Mouse (Mus musculus): ENCODE measurements around the gene Sulf2.

The Sulf2 gene

DNA sequence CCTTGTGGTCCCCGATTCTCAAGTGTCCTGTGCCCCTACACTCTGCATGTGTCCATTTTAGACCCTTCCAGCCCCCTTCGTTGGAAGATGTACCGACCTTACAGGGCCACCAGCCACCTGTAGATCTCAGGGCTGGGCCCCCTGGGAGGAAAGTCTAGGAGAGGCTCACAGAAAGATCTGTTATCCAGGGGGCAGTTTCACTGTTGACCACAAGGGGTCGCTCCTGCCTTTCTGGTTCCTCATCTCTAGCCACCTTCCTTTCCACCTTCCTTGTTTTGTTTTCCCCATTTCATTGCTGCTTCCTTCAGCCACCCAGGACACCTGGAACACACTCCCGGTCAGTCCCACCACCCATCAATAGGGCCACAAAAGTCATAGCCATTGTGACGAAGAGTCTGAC is 70.5 kb downstream of the Sulf2 start:
- peak; percentile 74 for DNase-seq

DNA sequence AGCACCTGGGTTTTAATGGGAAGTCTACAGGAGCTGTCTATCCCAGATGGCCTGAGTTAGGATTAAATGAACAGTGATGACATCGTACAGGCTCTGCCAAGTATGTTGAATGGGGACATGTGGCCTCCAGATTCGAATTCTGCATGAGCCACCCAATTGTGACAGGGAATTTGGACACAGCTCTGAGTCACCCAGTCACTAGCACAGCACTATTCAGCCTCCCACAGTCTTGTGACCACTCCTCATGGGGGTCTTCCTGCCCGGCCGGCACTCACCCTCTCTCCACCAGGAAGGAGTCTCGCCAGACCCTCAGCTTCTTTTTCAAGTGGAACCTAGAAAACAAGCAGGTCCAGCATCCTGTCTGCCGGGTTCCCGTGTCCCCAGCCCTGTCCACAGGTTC is 71.4 kb downstream of the Sulf2 start:
- no peak for DNase-seq

- peak; percentile 25 for DNase-seq
Measured at GRCm38 (mm10) chr2:166083542-166084031, 71.9 kb downstream of the Sulf2 start.

DNA sequence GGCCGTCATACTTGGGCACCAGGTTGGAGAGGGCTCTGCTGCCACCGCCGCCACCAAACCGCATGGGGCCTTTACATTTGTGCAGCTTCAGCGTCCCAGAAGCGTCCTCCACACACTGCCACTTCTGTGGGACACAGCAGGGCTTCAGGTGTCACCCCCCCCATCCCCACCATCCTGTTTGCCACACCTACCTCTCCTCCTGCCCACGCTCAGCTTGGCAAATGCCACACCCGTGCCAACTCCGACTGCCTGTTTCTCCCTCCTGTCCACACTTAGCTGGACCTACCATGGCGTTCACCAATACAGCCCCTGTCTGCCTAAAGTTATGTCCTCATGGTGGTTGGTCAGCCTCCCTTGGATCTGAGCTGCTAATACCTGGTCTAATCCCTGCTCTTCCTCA is 72.8 kb downstream of the Sulf2 start:
- DNase-seq = no peak

DNA sequence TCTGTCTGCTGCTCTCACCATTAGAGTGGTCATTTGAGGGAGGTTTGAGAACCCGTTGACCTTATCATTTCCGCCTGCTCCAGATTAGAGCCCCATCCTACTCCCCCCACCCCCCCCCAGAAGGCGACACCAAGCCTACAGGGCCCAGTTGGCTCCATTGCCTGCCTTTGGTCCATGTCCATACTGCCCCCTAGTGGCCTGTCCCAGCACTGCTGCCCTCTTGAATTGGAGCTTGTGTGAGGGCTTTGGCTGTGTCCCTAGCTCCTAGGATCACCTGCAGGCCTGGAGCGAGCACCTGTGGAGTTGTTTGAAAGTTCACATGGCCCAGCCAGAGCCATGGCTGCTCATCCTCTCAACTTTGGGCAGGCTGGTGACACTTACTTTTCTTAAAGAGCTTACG is 73.3 kb downstream of the Sulf2 start:
- peak; percentile 81 for DNase-seq

DNA sequence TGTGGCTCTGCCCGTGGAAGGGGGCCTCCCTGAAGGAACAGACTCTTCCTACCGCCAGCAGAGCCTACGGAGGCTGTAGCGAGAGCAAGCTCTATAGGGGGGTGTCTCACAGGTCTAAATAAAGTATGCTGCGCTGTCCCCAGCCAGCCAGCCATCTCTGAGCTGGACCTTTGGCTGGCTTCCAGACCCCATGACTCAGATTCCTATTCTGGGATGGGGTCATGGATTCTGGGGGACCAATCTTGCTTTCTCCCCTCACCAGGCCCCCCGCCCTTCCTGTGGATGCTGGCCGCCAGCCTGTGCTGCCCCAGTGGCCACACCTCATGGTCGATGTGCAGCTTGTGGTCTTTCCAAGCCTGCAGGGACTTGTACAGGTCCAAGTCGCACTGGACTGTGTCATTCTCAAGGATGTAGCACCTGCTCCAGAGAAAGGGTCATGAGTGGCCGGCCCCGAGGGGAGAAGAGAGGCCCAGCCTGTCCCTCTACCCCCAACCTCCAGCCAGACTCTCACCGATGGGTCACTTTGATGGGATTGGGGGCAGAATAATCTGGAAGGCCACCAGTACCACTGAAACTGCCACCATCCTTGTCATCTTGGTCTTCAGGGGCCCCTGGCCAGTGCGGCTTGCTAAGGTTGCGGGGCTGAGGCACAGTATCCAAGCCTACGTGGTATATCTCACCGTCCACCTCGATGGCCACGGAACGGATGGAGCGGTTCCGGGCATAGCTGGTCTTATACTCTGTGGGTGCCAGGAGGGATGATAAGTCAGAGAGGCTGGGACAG is 74.3 kb downstream of the Sulf2 start:
- DNase-seq = no peak

GRCm38 (mm10) chr2:166079961-166080885 is 75.2 kb downstream of the Sulf2 start:
- DNase-seq = peak; percentile 75

- no peak for DNase-seq
Measured at GRCm38 (mm10) chr2:166079231-166079630, 76.2 kb downstream of the Sulf2 start.

DNA sequence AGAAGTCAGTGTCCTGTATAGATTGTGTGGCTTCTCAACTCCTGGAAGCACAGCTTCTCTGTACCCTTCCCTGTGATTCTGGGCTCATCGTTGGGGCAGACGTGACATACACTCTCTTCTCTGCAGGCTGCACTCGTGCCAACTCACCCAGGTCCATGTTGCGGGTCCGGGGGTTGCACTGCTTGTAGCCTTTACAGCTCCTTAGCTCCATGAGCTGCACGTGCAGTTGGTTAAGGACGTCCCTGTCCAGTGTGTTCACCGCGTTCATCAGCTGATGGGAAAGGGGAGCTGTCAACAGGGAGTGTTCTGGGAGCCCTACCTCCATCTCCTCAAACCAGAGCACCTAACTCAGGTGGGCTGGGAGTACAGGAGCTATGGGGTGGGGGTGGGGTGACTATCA is 78.1 kb downstream of the Sulf2 start:
- DNase-seq = no peak

GRCm38 (mm10) chr2:166074322-166074721 is 81.1 kb downstream of the Sulf2 start:
- DNase-seq = no peak

GRCm38 (mm10) chr2:166073082-166073481 is 82.4 kb downstream of the Sulf2 start:
- no peak for DNase-seq

DNA sequence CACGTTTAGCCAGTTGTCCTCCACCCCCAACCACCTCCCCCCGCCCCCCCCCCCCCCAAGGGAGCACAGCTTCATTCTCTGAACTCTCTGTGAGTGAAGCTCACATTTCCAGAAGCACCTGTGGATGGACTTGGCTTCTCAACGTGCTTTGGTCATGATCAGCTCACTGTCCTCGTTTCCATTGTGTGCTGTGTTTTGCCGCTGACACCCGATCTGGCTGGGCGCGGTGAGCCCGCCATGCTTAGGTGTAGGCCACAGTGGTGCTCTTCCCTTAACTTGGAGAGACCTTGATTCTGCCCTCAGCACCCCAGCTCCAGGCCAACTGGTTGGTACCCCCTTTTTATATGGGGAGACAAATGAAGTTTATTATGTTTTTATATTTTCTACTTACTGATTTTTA is 83.6 kb downstream of the Sulf2 start:
- DNase-seq = no peak

DNA sequence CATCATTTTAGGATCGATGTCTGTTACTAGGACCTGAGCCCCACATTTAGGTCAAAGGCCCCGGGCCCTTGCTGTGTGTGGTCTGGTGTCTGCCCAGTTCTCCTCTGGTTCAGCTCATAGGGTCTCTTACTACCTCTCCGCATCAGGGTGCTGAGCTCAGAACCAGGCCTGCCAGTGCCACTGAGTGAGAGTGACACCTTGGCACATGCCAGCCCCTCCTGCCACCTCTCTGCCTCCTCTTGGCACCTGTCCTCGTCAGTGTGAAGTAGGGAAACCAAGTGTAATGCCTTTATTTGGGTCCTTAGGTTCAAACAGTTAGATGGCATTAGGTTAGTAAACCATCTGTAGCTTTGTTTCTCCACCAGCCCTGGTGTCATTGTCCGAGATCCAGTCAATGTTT is 84.0 kb downstream of the Sulf2 start:
- no peak for DNase-seq

DNA sequence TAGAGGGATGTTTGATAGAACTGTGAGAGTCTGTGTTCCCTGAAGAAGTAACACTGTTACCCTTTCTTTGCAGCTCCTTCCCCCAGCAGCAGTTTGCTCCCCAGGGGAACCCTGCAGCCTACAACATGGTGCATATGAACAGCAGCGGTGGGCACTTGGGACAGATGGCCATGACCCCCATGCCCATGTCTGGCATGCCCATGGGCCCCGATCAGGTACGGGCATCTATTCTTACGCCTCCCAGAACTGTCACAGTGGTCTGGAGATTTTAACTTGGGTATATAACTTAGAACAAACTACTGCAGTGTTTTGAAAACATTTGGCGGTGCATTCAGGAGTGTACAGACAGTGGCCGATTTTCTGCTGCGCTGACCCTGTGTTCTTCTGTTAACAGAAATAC is 85.7 kb downstream of the Sulf2 start:
- DNase-seq = no peak

DNA sequence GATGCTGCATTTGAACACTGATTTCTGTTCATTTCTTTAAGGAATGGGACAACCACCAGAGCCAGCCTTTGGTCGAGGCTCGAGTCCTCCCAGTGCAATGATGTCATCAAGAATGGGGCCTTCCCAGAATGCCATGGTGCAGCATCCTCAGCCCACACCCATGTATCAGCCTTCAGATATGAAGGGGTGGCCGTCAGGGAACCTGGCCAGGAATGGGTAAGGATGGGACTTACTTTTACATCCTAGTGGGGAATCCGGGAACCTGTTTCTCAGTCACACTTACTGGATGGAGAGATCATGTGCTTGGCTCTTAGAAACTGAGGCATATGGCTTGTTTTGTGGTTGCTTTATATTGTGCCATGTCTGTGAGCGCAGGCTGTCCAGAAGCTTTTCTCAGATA is 86.3 kb downstream of the Sulf2 start:
- no peak for DNase-seq

DNA sequence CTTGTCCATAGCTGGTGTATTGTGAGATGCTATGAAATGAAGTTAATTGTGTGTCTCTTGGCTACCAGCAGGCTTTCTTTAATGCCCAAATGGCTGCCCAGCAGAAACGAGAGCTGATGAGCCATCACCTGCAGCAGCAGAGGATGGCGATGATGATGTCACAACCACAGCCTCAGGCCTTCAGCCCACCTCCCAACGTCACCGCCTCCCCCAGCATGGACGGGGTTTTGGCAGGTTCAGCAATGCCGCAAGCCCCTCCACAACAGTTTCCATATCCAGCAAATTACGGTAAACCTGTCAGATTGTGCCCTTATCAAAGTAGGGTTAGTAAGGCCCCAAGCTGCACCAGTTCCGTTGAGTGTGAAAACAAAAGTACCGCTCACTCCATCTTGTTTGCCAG is 87.2 kb downstream of the Sulf2 start:
- DNase-seq = no peak

- DNase-seq = no peak
Measured at GRCm38 (mm10) chr2:166066434-166066833, 89.0 kb downstream of the Sulf2 start.

- DNase-seq = no peak
Measured at GRCm38 (mm10) chr2:166062431-166062830, 93.0 kb downstream of the Sulf2 start.

DNA sequence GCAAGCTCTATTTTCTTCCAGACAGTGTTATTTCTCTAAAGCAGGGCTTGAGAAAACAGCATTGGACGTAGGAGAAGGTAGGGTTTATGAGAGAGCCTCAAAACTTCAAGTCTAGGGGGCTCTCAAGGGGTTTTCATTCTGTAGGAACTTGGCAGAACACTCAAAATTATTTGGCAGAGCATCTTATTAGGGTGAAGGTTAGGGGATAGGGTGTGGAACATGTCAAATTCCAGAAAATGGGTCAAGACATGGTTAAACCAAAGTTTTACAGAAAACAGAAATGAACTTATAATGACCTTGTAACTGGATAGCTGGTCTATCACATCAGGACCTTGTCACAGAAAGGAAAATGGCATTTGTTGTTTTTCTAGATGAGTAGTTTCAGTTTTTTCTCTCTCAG is 93.5 kb downstream of the Sulf2 start:
- no peak for DNase-seq

- peak; percentile 49 for DNase-seq
Measured at GRCm38 (mm10) chr2:166059684-166060423, 95.6 kb downstream of the Sulf2 start.

GRCm38 (mm10) chr2:166054002-166054539 is 101.4 kb downstream of the Sulf2 start:
- DNase-seq = no peak

DNA sequence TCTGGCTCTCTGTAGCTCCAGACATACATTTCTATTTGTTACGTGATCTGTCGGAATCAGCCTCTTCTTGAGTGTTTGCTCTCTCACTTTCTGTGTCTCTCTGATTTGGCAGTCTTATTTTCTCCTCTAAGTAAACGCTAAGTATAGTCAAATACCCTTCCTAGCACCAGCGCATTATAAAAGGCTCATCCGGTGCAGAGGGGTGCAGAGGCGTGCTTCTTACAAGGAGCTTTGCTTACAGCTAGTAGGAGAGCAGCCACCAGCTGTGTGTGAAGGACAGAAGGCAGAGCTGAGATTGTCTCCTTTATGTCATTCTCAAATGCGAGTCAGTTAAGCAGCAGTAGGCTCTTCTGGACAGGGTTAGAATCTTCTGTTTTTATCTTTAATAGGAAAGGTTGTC is 103.5 kb downstream of the Sulf2 start:
- no peak for DNase-seq

- DNase-seq = no peak
Measured at GRCm38 (mm10) chr2:166051421-166051820, 104.0 kb downstream of the Sulf2 start.

Measured in retina, postnatal 1 day (tissue).